Mouse (Mus musculus) liver, embryonic 14.5 days (tissue): ENCODE data around the gene Mamstr. TPM values are rescaled to one million over a fixed set of nuclear protein-coding genes. Genes with fewer than 3 reads are reported as not detected.

Experiments
- ATAC-seq: fragments of 200-750 bp; cut with Nextera tagmentation; 2 replicates; pipeline ENCODE4 v1.8.0; 2017; ENCODE audit warnings: moderate number of reproducible peaks, mild to moderate bottlenecking, moderate library complexity; ENCODE audit not compliant: insufficient read depth
- DNase-seq, 3 experiments: peaks; one replicate each; pipeline ENCODE4 v3.0.0-alpha.2; 2012 to 2013; ENCODE audit warnings: low read depth in 3 of 3, low spot score in 3 of 3
- H3K27ac ChIP-seq: fragments of 300-500 bp; sonication (generic); 2 replicates; pipeline ENCODE4 v1.5.1; 2014; ENCODE audit warnings: moderate library complexity, mild to moderate bottlenecking, control low read depth, inconsistent platforms
- H3K27me3 ChIP-seq: fragments of 300-500 bp; sonication (generic); 2 replicates; pipeline ENCODE4 v1.6.1; 2014; ENCODE audit warnings: mild to moderate bottlenecking, low read length, moderate library complexity; ENCODE audit not compliant: control insufficient read depth, insufficient read depth
- H3K36me3 ChIP-seq: fragments of 300-500 bp; sonication (generic); replicated peaks from 2 replicates; pipeline ENCODE4 v1.6.1; 2014; ENCODE audit warnings: low read depth; ENCODE audit not compliant: control insufficient read depth, insufficient read depth
- H3K4me1 ChIP-seq, 2 experiments: fragments of 200-500 bp in 1 of 2; fragments of 300-500 bp in 1 of 2; sonication (generic) in 1 of 2; replicated peaks; 2 replicates each; pipeline ENCODE4 v1.6.1; 2012 to 2014; ENCODE audit warnings: antibody characterized with exemption in 1 of 2, inconsistent platforms in 1 of 2, low read length in 1 of 2; ENCODE audit not compliant: control insufficient read depth in 2 of 2, insufficient read depth in 2 of 2
- H3K4me2 ChIP-seq: fragments of 300-500 bp; sonication (generic); 2 replicates; pipeline ENCODE4 v1.6.1; 2014; ENCODE audit warnings: low read depth, mild to moderate bottlenecking, control low read depth, moderate library complexity
- H3K4me3 ChIP-seq, 2 experiments: fragments of 200-500 bp in 1 of 2; fragments of 300-500 bp in 1 of 2; sonication (generic) in 1 of 2; 2 replicates each; pipeline ENCODE4 v1.5.1; 2012 to 2014; ENCODE audit warnings: low read depth in 2 of 2, low read length in 2 of 2, mild to moderate bottlenecking in 2 of 2, control low read depth in 1 of 2, inconsistent platforms in 1 of 2, moderate library complexity in 1 of 2; ENCODE audit not compliant: insufficient read depth in 1 of 2
- H3K9ac ChIP-seq: fragments of 300-500 bp; sonication (generic); replicated peaks from 2 replicates; pipeline ENCODE4 v1.6.1; 2014; ENCODE audit warnings: mild to moderate bottlenecking, control low read depth, moderate library complexity
- H3K9me3 ChIP-seq: fragments of 300-500 bp; sonication (generic); 2 replicates; pipeline ENCODE4 v1.6.1; 2016; ENCODE audit warnings: low read length, mixed read lengths; ENCODE audit not compliant: control insufficient read depth
- CTCF ChIP-seq: IDR thresholded peaks from 2 replicates; pipeline ENCODE4 v1.5.1; 2016; ENCODE audit warnings: antibody characterized with exemption, low read depth, control low read depth
- EP300 ChIP-seq: IDR thresholded peaks from 2 replicates; pipeline ENCODE4 v1.6.1; 2016; ENCODE audit warnings: antibody characterized with exemption, low read depth
- WGBS: fragments of 180-500 bp; shearing (Covaris S2); extraction: QIAGEN DNeasy Blood & Tissue Kit; methylation state at CpG from one replicate; pipeline ENCODE4 v1.1.7; 2014; ENCODE audit not compliant: insufficient replicate concordance; 5-methylcytosine and 5-hydroxymethylcytosine counted together
- polyA plus RNA-seq, 2 experiments: library from polyadenylated mRNA; depleted of rRNA in 1 of 2; stranded (reverse) in 1 of 2; unstranded in 1 of 2; fragments of >200 nt; fragmentation: Nextera tagmentation in 1 of 2; extraction: Ambion mirVana in 1 of 2; gene quantifications; 2 replicates each; pipeline versions ENCODE4 v1.2.1 to v1.2.3; 2012 to 2014

Gene Mamstr
- polyA plus RNA-seq, 2 experiments = 0.25 TPM; not detected in 1

DNA sequence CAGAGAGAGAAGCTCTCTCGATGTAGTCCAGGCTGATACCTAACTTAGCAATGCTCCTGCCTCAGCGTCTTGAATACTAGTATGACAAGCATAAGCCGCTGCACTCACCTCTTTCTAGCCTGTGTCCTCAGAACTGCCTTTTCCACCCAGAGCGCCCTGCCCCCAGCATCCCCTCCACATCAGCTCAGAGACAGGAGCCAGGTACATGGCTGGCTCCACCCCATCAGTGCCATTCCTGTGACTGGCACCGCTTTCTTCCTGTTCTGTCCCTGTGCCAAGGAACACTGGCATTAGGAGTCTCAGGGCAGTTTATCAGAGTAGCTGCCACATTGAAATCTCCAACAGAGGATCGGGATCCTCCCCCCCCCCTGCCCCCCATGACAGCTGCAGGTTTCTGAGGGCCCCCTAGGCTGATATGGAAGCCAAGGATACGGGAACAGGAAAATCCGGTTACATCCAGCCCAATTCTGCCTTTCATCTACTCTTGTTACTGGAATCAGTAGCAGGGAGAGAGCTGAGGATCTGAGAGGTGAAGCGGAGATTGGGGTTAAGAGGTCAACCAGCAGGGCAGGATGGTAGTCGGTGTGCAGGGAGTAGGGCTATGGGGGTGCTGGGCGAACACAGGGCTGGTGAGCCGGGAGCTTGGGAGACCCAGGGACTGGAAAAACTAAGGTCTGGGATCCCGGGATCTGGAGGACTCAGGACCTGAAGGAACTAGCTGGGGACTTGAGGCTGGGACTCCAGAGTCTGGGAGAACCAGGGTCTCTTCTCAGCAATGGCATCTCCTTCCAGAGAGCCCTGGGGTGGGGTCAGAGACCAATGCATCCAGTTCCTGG is 25.7 kb downstream of the Mamstr start:
- Histone ChIP-seq H3K4me1 (peaks cover 0 to 5% of the 10 kb centered on the region in 2 experiments; a peak in 1 of 4 replicates), H3K27ac (no peak overlapping the region), H3K27me3 (no peaks in the 10 kb centered on the region), H3K4me3 (no peak overlapping the region), H3K9ac (no peak overlapping the region), H3K4me2 (no peak overlapping the region), H3K36me3 (no peaks in the 10 kb centered on the region), H3K9me3 (no peaks in the 10 kb centered on the region)
- no peak for DNase-seq
- TF ChIP-seq EP300 (no peak), CTCF (no peak)
- WGBS = 43% methylated on average over 13 of the region's 13 CpGs
- ATAC-seq = no peak

DNA sequence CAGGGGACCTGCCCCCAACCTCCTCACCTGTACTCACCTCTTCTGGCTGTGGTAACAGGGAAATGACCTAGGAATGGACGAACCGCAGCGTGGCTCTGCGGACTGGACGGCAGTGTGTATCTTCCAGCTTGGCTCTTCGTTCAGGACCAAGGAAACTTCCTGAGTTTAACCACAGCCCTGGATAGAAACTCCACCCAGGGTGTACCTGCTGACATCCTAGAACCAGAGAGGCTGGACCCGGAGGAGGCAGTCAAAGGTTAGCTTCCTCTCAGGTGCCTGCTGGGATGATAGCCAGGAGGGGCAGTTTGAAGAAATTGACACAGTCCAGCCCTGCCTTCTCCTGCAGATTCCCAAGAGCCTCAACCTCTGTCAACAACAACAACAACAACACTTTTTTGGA is 26.4 kb downstream of the Mamstr start, which contains the start of gene Fut2:
Gene Fut2 (minus strand): TSS at position 234 of the 400 bp plus-strand sequence.
- WGBS = 65% methylated on average over 7 of the region's 7 CpGs
- H3K4me3 ChIP-seq = no peak within 1 kb of the TSS

GRCm38 (mm10) chr7:45667761-45668160 is 28.0 kb downstream of the Mamstr start:
- DNase-seq (no peak), ATAC-seq (no peak)
- Histone ChIP-seq H3K27ac (no peak overlapping the region), H3K4me3 (no peak overlapping the region), H3K27me3 (no peaks in the 10 kb centered on the region), H3K4me1 (peaks cover 0 to 5% of the 10 kb centered on the region in 2 experiments; a peak in 1 of 4 replicates), H3K4me2 (no peak overlapping the region), H3K9ac (no peak overlapping the region), H3K36me3 (no peaks in the 10 kb centered on the region), H3K9me3 (no peaks in the 10 kb centered on the region)
- 84% methylated on average over 14 of the region's 14 CpGs for WGBS
- TF ChIP-seq EP300 (no peak), CTCF (no peak)

More for the DNA sequence above, 26.4 kb downstream of the Mamstr start, which contains the start of gene Fut2:
- H3K9me3 ChIP-seq = no peaks in the 10 kb centered on the region
- H3K27me3 ChIP-seq = no peaks in the 10 kb centered on the region
- ATAC-seq (no peak), DNase-seq (no peak)
- peaks cover 0 to 5% of the 10 kb centered on the region in 2 experiments; a peak in 1 of 4 replicates for H3K4me1 ChIP-seq
- H3K9ac ChIP-seq = no peak within 1 kb of the TSS
- H3K36me3 ChIP-seq = no peaks in the 10 kb centered on the region
- no peak within 1 kb of the TSS for H3K27ac ChIP-seq
- TF ChIP-seq EP300 (no peak), CTCF (no peak)
- H3K4me2 ChIP-seq = no peak within 1 kb of the TSS

- Histone ChIP-seq H3K9me3 (no peaks in the 10 kb centered on the region), H3K36me3 (no peaks in the 10 kb centered on the region), H3K9ac (no peak overlapping the region), H3K27ac (no peak overlapping the region), H3K27me3 (no peaks in the 10 kb centered on the region), H3K4me1 (peaks cover 0 to 5% of the 10 kb centered on the region in 2 experiments; a peak in 1 of 4 replicates), H3K4me2 (no peak overlapping the region), H3K4me3 (no peak overlapping the region)
- no peak for ATAC-seq
- TF ChIP-seq CTCF (peak; percentile 41), EP300 (no peak)
- DNase-seq = no peak
- WGBS = 82% methylated on average over 9 of the region's 9 CpGs
Measured at GRCm38 (mm10) chr7:45668921-45669320, 29.1 kb downstream of the Mamstr start.

- TF ChIP-seq EP300 = no peak
- no peak for TF ChIP-seq CTCF
- ATAC-seq = no peak
- H3K4me2 ChIP-seq = no peak overlapping the region
- WGBS = 53% methylated on average over 7 of the region's 7 CpGs
- H3K9ac ChIP-seq = no peak overlapping the region
- H3K4me1 ChIP-seq = peaks cover 3 to 10% of the 10 kb centered on the region in 2 experiments; a peak in 2 of 4 replicates
- no peak for DNase-seq
- no peak overlapping the region for H3K4me3 ChIP-seq
- no peaks in the 10 kb centered on the region for H3K27me3 ChIP-seq
- H3K27ac ChIP-seq = no peak overlapping the region
- H3K9me3 ChIP-seq = no peaks in the 10 kb centered on the region
- H3K36me3 ChIP-seq = no peaks in the 10 kb centered on the region
Measured at GRCm38 (mm10) chr7:45677627-45678295, 38.0 kb downstream of the Mamstr start.
